In the genomic region with DNA sequence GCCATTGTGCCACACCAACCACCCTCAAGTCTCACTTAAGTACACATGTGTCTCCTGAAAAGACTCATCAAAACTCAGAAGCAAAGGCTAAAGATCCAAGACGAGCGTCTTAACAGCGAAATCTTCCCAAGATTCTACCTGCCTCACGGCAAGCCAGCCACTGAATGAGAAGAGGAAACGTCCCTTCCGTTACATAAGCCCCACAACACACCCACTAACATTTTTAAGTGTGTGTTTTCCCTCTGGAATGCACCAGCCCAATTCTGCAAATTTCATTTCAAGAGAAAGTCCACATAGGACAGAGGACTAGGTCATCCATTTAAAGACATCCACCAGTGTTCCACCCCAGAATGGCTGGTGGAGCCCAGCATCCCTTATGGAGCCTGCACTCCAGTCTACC, we compare ENCODE assay signal across 8 mouse cellular contexts. TPM values are rescaled to one million over a fixed set of nuclear protein-coding genes. Genes with fewer than 3 reads are reported as not detected.
DNase-seq lines count a peak whose midpoint lies in the region; ATAC-seq and TF ChIP-seq lines count a peak whose summit lies in the region.

No protein-coding gene starts in this region.

- H3K9me3 ChIP-seq in kidney, embryonic 14.5 days (ENCODE audit: control insufficient read depth, low read length): no peaks in the 10 kb centered on the region
- H3K9me3 ChIP-seq in ES-E14 (ENCODE audit: control insufficient read depth, insufficient read depth, low read depth, low read length): no peaks in the 10 kb centered on the region
- H3K9me3 ChIP-seq in forebrain, embryonic 13.5 days (replicated peaks): no peaks in the 10 kb centered on the region
- no peaks in the 10 kb centered on the region for H3K9me3 ChIP-seq in liver, embryonic 16.5 days (replicated peaks; ENCODE audit: control insufficient read depth, low read length)

- DNase-seq in kidney, postnatal 10 days: no peak
- no peak for DNase-seq in ES-E14 (ENCODE audit: low read depth, low spot score)
- DNase-seq in adrenal gland, postnatal 14 days: no peak
- DNase-seq in layer of hippocampus, postnatal 10 days (ENCODE audit: low spot score in 2 of 2): no peak
- DNase-seq in cerebellum, adult 11-12 months: no peak

- in situ Hi-C loops in ES-E14 (cut with MboI; ENCODE audit: low sequenced_read_pairs in 2 of 2, unreplicated experiment in 2 of 2): no loop called here

- no peaks in the 10 kb centered on the region for H3K36me3 ChIP-seq in kidney, embryonic 14.5 days (ENCODE audit: control insufficient read depth, insufficient read depth, low read length)
- no peaks in the 10 kb centered on the region for H3K36me3 ChIP-seq in ES-E14 (ENCODE audit: control insufficient read depth, insufficient read depth, low read length, poor library complexity, severe bottlenecking)
- H3K36me3 ChIP-seq in forebrain, embryonic 13.5 days (ENCODE audit: poor library complexity, severe bottlenecking): no peaks in the 10 kb centered on the region
- H3K36me3 ChIP-seq in liver, embryonic 16.5 days (ENCODE audit: control insufficient read depth, insufficient read depth): no peaks in the 10 kb centered on the region

- no peak overlapping the region; the same call in 1 of the 2 replicates for H3K9ac ChIP-seq in kidney, embryonic 14.5 days (ENCODE audit: low read depth, low read length)
- peak overlapping the region; percentile 75 for H3K9ac ChIP-seq in ES-E14 (ENCODE audit: insufficient read depth, low read depth, low read length, poor library complexity, severe bottlenecking)
- peak overlapping the region; percentile 88 for H3K9ac ChIP-seq in forebrain, embryonic 13.5 days
- H3K9ac ChIP-seq in liver, embryonic 16.5 days (ENCODE audit: low read depth, low read length): peak overlapping the region; percentile 76; the same call in 1 of the 2 replicates

- H3K27me3 ChIP-seq in kidney, embryonic 14.5 days (ENCODE audit: control insufficient read depth, insufficient read depth, low read length): no peaks in the 10 kb centered on the region
- peaks cover 2% of the 10 kb centered on the region; the same call in 1 of the 2 replicates for H3K27me3 ChIP-seq in forebrain, embryonic 13.5 days
- no peaks in the 10 kb centered on the region for H3K27me3 ChIP-seq in liver, embryonic 16.5 days (ENCODE audit: control insufficient read depth, insufficient read depth, low read depth, low read length)

- peak overlapping the region; percentile 79 for H3K4me2 ChIP-seq in kidney, embryonic 14.5 days (replicated peaks; ENCODE audit: low read depth, low read length)
- peak overlapping the region; percentile 92 for H3K4me2 ChIP-seq in forebrain, embryonic 13.5 days
- peak overlapping the region; percentile 83 for H3K4me2 ChIP-seq in liver, embryonic 16.5 days (ENCODE audit: low read depth, low read length)

- 0 out of 2 replicates have a peak, but pooled peaks cover 4% of the 10 kb centered on the region for H3K4me1 ChIP-seq in kidney, embryonic 14.5 days (ENCODE audit: control insufficient read depth, insufficient read depth, low read length)
- peaks cover 0 to 4% of the 10 kb centered on the region in 2 experiments; a peak in 2 of 4 replicates for H3K4me1 ChIP-seq in ES-E14 (ENCODE audit: control insufficient read depth in 2 of 2, insufficient read depth in 2 of 2, low read length in 2 of 2, poor library complexity in 1 of 2)
- H3K4me1 ChIP-seq in forebrain, embryonic 13.5 days: peaks cover 25% of the 10 kb centered on the region
- H3K4me1 ChIP-seq in liver, embryonic 16.5 days (ENCODE audit: control insufficient read depth, low read depth, low read length): peaks cover 12% of the 10 kb centered on the region

- no peak overlapping the region for H3K27ac ChIP-seq in kidney, embryonic 14.5 days (ENCODE audit: low read depth, low read length)
- no peak overlapping the region for H3K27ac ChIP-seq in ES-E14 (ENCODE audit: insufficient read depth, low read depth, low read length, poor library complexity, severe bottlenecking)
- H3K27ac ChIP-seq in forebrain, embryonic 13.5 days: no peak overlapping the region
- H3K27ac ChIP-seq in liver, embryonic 16.5 days (ENCODE audit: low read length): 0 out of 2 replicates have a peak overlapping the region, but pooled peaks have one; percentile 5

- no peak for ATAC-seq in kidney, embryonic 14.5 days (ENCODE audit: low FRiP score, low TSS enrichment)
- ATAC-seq in forebrain, embryonic 13.5 days: no peak; the same call in 1 of the 2 replicates
- ATAC-seq in liver, embryonic 16.5 days (ENCODE audit: low read depth): no peak

- WGBS in kidney, embryonic 14.5 days: 77% methylated on average over 6 of the region's 6 CpGs
- WGBS in forebrain, embryonic 13.5 days: 78% methylated on average over 6 of the region's 6 CpGs
- 57% methylated on average over 6 of the region's 6 CpGs for WGBS in liver, embryonic 16.5 days (ENCODE audit: insufficient replicate concordance)

- peak overlapping the region; percentile 68 for H3K4me3 ChIP-seq in kidney, embryonic 14.5 days (ENCODE audit: low read length)
- peak overlapping the region; percentile 78 to 85 for H3K4me3 ChIP-seq in ES-E14 (ENCODE audit: insufficient read depth in 1 of 2, low read depth in 1 of 2, low read length in 2 of 2, poor library complexity in 1 of 2, severe bottlenecking in 1 of 2)
- peak overlapping the region; percentile 91 for H3K4me3 ChIP-seq in forebrain, embryonic 13.5 days
- peak overlapping the region; percentile 77 for H3K4me3 ChIP-seq in liver, embryonic 16.5 days (ENCODE audit: low read depth, low read length)

TF ChIP-seq in ES-E14, 5 proteins besides CTCF, POLR2A, EP300 and RAD21:
- TF ChIP-seq CHD2 (IDR thresholded peaks at IDR 0.05; ENCODE audit: low read depth, low read length) (no peak), HCFC1 (IDR thresholded peaks at IDR 0.05; ENCODE audit: borderline replicate concordance, insufficient read depth, low read length) (no peak), MAFK (IDR thresholded peaks at IDR 0.05; ENCODE audit: insufficient read depth, low read depth, low read length) (no peak), ZNF384 (IDR thresholded peaks at IDR 0.05; ENCODE audit: low read depth, low read length) (no peak), ZC3H11A (IDR thresholded peaks at IDR 0.05; ENCODE audit: borderline replicate concordance, low read depth, low read length) (no peak)

RNA-seq across cellular contexts. Expression of a gene that starts 0.7 kb away (rescaled TPM):
- 6.7 and 13.6 TPM in 2 replicates for polyA plus RNA-seq in kidney, embryonic 14.5 days (2014; fragmentation: Nextera tagmentation; extraction: Ambion mirVana)
- total RNA-seq in ES-E14 (2012; rRNA removed): 19.3 and 24.6 TPM in 2 replicates
- polyA plus RNA-seq in forebrain, embryonic 13.5 days (2015; fragmentation: Nextera tagmentation; extraction: Ambion mirVana): 20.2 and 22.4 TPM in 2 replicates
- 3.4 and 4.9 TPM in 2 replicates for polyA plus RNA-seq in liver, embryonic 16.5 days (2015; fragmentation: Nextera tagmentation; extraction: Ambion mirVana)
- total RNA-seq in adrenal gland, postnatal 14 days (2021): 23.8 and 27.9 TPM in 2 replicates
- 10 to 100 TPM; 59.9 to 66.0 TPM for total RNA-seq in layer of hippocampus, postnatal 10 days (2021)

RNA-seq across cellular contexts. Expression of a gene that starts 14.1 kb away (rescaled TPM):
- polyA plus RNA-seq in kidney, embryonic 14.5 days (2014; fragmentation: Nextera tagmentation; extraction: Ambion mirVana): 36.6 and 51.1 TPM in 2 replicates
- total RNA-seq in ES-E14 (2012; rRNA removed): 21.6 and 21.9 TPM in 2 replicates
- polyA plus RNA-seq in forebrain, embryonic 13.5 days (2015; fragmentation: Nextera tagmentation; extraction: Ambion mirVana): 58.8 and 60.2 TPM in 2 replicates
- polyA plus RNA-seq in liver, embryonic 16.5 days (2015; fragmentation: Nextera tagmentation; extraction: Ambion mirVana): 11.3 and 11.6 TPM in 2 replicates
- 46.6 and 46.7 TPM in 2 replicates for total RNA-seq in adrenal gland, postnatal 14 days (2021)
- total RNA-seq in layer of hippocampus, postnatal 10 days (2021): 10 to 100 TPM; 47.9 to 50.6 TPM
